Mouse (Mus musculus): ENCODE results near the gene Pitx2. TPM values are rescaled to one million over a fixed set of nuclear protein-coding genes. Genes with fewer than 3 reads are reported as not detected.
A peak's percentile ranks its signal among the peaks of the same experiment; 100 is the strongest.

Pitx2 gene
- polyA plus RNA-seq, 1 experiment from 2014 or later, result 1.6 TPM

- ATAC-seq (ENCODE audit: low FRiP score, low read depth), result no peak
- WGBS, result 4% methylated on average over 12 of the region's 12 CpGs
- no peak overlapping the region for H3K4me2 ChIP-seq
These were observed 3.7 kb upstream of the Pitx2 start for GRCm38 (mm10) chr3:129195816-129196549.

DNA sequence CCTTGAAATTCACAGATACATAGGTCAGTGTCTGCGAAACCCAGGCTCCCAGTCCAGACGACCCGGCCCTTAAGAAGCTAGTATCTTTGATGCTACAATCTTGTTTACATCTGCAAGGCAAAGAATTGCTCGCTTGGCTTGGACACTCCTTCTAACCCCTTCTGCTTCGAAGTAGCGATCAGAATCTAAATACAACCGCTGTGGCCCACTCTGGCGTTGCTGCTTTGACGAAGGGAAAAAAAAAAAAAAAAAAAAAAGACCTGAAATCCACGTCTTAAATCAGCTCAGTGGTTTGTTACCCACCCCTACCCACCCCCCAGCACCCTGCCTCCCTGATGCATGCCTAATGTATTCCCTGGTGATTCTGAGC, 3.1 kb upstream of the Pitx2 start:
- no peak for ATAC-seq (ENCODE audit: low FRiP score, low read depth)

More at GRCm38 (mm10) chr3:129195816-129196549, 3.7 kb upstream of the Pitx2 start:
- Histone ChIP-seq H3K36me3 (no peaks in the 10 kb centered on the region), H3K9ac (no peak overlapping the region), H3K4me1 (replicated peaks) (peaks cover 12% of the 10 kb centered on the region), H3K4me3 (no peak overlapping the region), H3K27me3 (peaks cover 82% of the 10 kb centered on the region), H3K9me3 (no peaks in the 10 kb centered on the region), H3K27ac (replicated peaks) (no peak overlapping the region)

DNA sequence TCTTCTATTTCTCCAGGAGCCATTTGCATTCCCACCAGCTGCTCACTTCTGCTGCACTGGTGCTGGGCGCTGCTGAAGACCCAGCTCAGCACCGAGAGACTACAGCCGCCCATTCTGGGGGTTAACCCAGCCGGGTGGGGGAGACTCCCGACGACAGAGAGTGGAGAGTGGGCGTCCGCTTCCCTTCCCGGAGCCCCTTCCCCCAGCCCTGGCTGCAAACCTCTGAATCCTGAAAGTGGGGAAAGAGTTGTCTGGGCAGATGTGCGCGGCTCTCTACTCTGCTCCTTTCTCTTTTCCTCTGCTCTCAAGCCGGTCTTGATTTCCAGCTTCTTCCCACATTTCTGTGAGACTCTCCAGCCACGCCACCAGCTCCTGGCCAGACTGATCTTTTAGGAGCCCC, 2.6 kb upstream of the Pitx2 start:
- Histone ChIP-seq H3K27ac (replicated peaks) (no peak overlapping the region), H3K4me1 (replicated peaks) (peaks cover 12% of the 10 kb centered on the region), H3K4me2 (no peak overlapping the region), H3K9me3 (no peaks in the 10 kb centered on the region), H3K36me3 (no peaks in the 10 kb centered on the region), H3K4me3 (no peak overlapping the region), H3K9ac (no peak overlapping the region), H3K27me3 (peaks cover 83% of the 10 kb centered on the region)
- WGBS, result under 1% methylated on average over 13 of the region's 13 CpGs
- no peak for ATAC-seq (ENCODE audit: low FRiP score, low read depth)

More for the DNA sequence above, 3.1 kb upstream of the Pitx2 start:
- no peak overlapping the region for H3K9ac ChIP-seq
- H3K9me3 ChIP-seq, result no peaks in the 10 kb centered on the region
- H3K4me1 ChIP-seq (replicated peaks), result peaks cover 12% of the 10 kb centered on the region
- H3K36me3 ChIP-seq, result no peaks in the 10 kb centered on the region
- H3K27me3 ChIP-seq, result peaks cover 83% of the 10 kb centered on the region
- H3K4me2 ChIP-seq, result no peak overlapping the region
- H3K4me3 ChIP-seq, result no peak overlapping the region
- under 1% methylated on average over 10 of the region's 10 CpGs for WGBS
- H3K27ac ChIP-seq (replicated peaks), result no peak overlapping the region

DNA sequence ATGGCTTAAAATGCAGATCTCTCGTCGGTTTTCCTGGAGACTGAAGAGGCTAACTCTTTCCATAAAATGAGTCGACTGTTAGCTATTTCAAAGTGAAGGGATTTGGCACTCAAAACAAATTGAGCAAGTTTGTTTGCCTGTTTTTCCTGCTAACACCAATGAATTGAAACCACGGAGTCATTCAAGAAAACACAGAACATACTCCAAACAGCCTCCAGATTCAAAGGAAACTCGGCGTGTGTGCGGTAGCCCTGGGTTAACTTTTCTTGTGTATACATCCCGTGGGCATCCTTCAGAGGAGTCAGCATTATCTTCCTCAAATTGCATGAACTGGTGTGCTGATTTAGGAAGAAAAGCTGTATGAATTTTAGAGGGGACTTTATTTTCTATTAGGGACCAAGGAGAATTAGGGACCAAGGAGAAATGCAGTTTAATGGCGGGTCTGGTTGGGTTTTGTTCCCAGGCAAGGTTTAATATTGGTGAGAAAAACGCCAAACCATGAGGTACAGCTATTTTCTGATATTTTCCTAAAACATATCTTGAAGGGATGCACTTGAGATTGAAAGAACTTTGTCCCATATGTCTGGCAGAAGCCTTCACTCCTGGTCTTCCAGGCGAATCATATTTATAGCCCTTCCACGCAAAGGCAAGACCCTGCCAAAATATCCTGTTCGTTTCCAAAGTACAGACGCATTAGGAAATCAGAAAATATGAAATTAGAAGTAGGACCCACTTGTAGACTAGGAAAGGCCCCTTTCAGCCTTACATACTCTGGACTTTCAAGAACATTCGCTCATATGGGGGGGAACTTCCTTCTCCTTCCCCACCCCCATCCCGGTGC, 1.7 kb upstream of the Pitx2 start:
- Histone ChIP-seq H3K4me2 (no peak overlapping the region), H3K36me3 (no peaks in the 10 kb centered on the region), H3K9ac (no peak overlapping the region), H3K27ac (replicated peaks) (no peak overlapping the region), H3K27me3 (peaks cover 84% of the 10 kb centered on the region), H3K4me3 (no peak overlapping the region), H3K9me3 (no peaks in the 10 kb centered on the region), H3K4me1 (replicated peaks) (peaks cover 12% of the 10 kb centered on the region)
- whole genome bisulfite sequencing, result 2% methylated on average over 16 of the region's 16 CpGs
- ATAC-seq (ENCODE audit: low FRiP score, low read depth), result no peak

DNA sequence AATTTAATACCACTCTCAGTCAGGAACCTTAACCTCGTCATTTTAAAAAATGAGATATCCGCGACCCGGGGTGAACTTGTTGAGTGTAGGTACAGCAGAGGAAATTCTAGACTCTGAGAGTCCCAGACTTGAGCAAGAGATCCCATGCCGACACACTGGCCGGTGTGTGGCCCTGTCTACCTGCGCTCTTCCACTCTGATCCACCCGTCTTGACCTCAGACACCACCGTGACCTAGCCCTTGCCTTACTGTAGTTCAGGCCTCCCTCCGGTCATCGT, 1.1 kb upstream of the Pitx2 start:
- Histone ChIP-seq H3K4me1 (replicated peaks) (peaks cover 12% of the 10 kb centered on the region), H3K9me3 (no peaks in the 10 kb centered on the region), H3K36me3 (no peaks in the 10 kb centered on the region), H3K27ac (replicated peaks) (no peak overlapping the region), H3K27me3 (peaks cover 84% of the 10 kb centered on the region), H3K9ac (no peak overlapping the region), H3K4me2 (no peak overlapping the region), H3K4me3 (no peak overlapping the region)
- 3% methylated on average over 11 of the region's 11 CpGs for WGBS
- ATAC-seq (ENCODE audit: low FRiP score, low read depth), result no peak

GRCm38 (mm10) chr3:129199160-129199608, 494 bp upstream of the Pitx2 start:
- WGBS, result under 1% methylated on average over 16 of the region's 16 CpGs
- H3K27ac ChIP-seq (replicated peaks), result no peak overlapping the region
- peaks cover 17% of the 10 kb centered on the region for H3K4me1 ChIP-seq (replicated peaks)
- H3K9ac ChIP-seq, result no peak overlapping the region
- H3K27me3 ChIP-seq, result peaks cover 88% of the 10 kb centered on the region
- no peaks in the 10 kb centered on the region for H3K36me3 ChIP-seq
- peak overlapping the region; percentile 32 for H3K4me3 ChIP-seq
- ATAC-seq (ENCODE audit: low FRiP score, low read depth), result no peak
- no peaks in the 10 kb centered on the region for H3K9me3 ChIP-seq
- H3K4me2 ChIP-seq, result peak overlapping the region; percentile 54

DNA sequence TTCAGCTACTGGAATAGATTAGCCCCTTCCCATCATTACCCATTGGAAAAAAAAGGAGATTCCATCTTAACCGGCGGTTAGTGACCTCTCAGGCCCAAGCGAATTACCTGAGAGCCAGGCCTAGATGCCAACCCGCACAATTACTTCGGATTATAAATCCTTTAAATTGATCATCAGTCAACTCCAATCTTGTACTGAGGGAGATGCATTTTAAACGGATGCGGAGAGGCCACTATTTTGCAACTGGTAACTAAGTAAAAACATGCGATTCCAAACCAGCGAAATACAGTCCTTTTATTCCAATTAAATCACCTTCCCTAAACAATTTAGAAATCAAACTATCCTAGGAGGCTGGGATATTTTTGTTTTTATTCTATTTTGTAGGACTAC, 818 bp downstream of the Pitx2 start:
- Histone ChIP-seq H3K9me3 (no peaks in the 10 kb centered on the region), H3K27ac (replicated peaks) (no peak overlapping the region), H3K27me3 (peaks cover 89% of the 10 kb centered on the region), H3K4me2 (no peak overlapping the region), H3K4me1 (replicated peaks) (peaks cover 23% of the 10 kb centered on the region), H3K4me3 (no peak overlapping the region), H3K36me3 (no peaks in the 10 kb centered on the region), H3K9ac (no peak overlapping the region)
- 1% methylated on average over 9 of the region's 9 CpGs for WGBS
- ATAC-seq (ENCODE audit: low FRiP score, low read depth), result no peak

DNA sequence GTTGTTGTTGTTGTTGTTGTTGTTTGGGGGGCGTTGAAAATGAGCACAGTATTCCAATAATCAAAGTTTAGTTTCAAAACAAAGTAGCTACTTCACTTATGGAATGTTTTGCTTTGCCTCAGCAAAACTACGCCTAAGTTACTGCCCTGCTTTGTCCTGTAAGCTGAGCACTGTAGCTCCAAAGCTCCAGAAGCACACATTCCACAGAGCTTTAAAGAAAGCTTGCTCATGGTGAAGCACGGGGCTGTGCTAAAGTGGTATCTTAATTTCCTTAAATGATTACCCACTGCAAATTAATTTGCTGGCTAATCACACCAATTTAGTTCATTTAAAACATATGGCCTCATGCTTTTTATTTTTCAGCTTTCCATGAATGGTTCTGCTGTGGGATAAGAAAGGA, 1.5 kb downstream of the Pitx2 start:
- ATAC-seq (ENCODE audit: low FRiP score, low read depth), result no peak
- Histone ChIP-seq H3K4me1 (replicated peaks) (peaks cover 23% of the 10 kb centered on the region), H3K4me2 (no peak overlapping the region), H3K9ac (no peak overlapping the region), H3K27ac (replicated peaks) (no peak overlapping the region), H3K4me3 (no peak overlapping the region), H3K36me3 (no peaks in the 10 kb centered on the region), H3K27me3 (peaks cover 89% of the 10 kb centered on the region), H3K9me3 (no peaks in the 10 kb centered on the region)
- 1% methylated on average over 3 of the region's 3 CpGs for WGBS

GRCm38 (mm10) chr3:129201681-129202255, 2.1 kb downstream of the Pitx2 start:
- H3K9me3 ChIP-seq, result no peaks in the 10 kb centered on the region
- no peak overlapping the region for H3K4me2 ChIP-seq
- no peak overlapping the region for H3K9ac ChIP-seq
- 2% methylated on average over 11 of the region's 11 CpGs for WGBS
- no peak for ATAC-seq (ENCODE audit: low FRiP score, low read depth)
- peaks cover 23% of the 10 kb centered on the region for H3K4me1 ChIP-seq (replicated peaks)
- H3K36me3 ChIP-seq, result no peaks in the 10 kb centered on the region
- H3K27ac ChIP-seq (replicated peaks), result no peak overlapping the region
- peaks cover 87% of the 10 kb centered on the region for H3K27me3 ChIP-seq
- H3K4me3 ChIP-seq, result no peak overlapping the region

- no peak for ATAC-seq (ENCODE audit: low FRiP score, low read depth)
- no peak overlapping the region for H3K4me3 ChIP-seq
- no peaks in the 10 kb centered on the region for H3K9me3 ChIP-seq
- no peaks in the 10 kb centered on the region for H3K36me3 ChIP-seq
- peaks cover 88% of the 10 kb centered on the region for H3K27me3 ChIP-seq
- 1% methylated on average over 36 of the region's 36 CpGs for WGBS
- H3K27ac ChIP-seq (replicated peaks), result no peak overlapping the region
- no peak overlapping the region for H3K9ac ChIP-seq
- no peak overlapping the region for H3K4me2 ChIP-seq
- H3K4me1 ChIP-seq (replicated peaks), result peaks cover 23% of the 10 kb centered on the region
These were observed 3.4 kb downstream of the Pitx2 start for GRCm38 (mm10) chr3:129202871-129203740.

DNA sequence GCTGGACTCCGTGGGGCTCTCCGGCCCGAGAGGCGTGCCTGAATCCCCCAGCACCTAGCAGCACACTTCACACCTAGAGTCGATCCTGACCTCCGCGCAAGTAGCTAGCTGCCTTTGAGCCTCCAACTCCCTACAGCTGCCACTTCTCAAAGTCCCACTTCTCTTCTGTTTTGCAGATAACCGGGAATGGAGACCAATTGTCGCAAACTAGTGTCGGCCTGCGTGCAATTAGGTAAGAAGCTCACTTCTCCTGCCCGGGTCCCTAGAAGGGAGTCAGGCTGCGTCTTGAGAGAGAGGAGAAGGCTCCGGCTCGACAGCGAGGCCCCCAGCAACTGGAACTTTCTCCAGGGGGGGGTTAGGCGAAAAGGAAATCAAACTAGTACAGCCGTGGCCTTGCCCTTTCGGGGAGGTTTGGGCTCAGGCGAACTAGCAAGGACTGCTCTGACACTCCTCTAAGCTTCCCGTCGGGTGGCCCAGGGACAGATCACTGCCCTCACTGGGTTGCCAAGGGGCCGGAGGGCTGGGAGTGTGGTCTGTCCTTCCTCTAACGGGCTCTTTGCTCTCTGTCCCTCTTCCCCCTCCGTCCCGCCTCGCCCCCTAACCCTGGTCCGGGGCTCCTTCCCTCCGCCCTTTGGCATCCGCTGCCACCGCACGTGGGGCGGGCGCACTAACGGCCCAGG, 4.2 kb downstream of the Pitx2 start:
- peak overlapping the region; percentile 40 for H3K4me3 ChIP-seq
- H3K27ac ChIP-seq (replicated peaks), result no peak overlapping the region
- H3K9ac ChIP-seq, result no peak overlapping the region
- H3K36me3 ChIP-seq, result no peaks in the 10 kb centered on the region
- no peak for ATAC-seq (ENCODE audit: low FRiP score, low read depth)
- peaks cover 90% of the 10 kb centered on the region for H3K27me3 ChIP-seq
- peaks cover 23% of the 10 kb centered on the region for H3K4me1 ChIP-seq (replicated peaks)
- no peaks in the 10 kb centered on the region for H3K9me3 ChIP-seq
- WGBS, result 1% methylated on average over 35 of the region's 35 CpGs
- peak overlapping the region; percentile 82 for H3K4me2 ChIP-seq

Measured in hindbrain, embryonic 15.5 days (tissue).